In the genomic region with DNA sequence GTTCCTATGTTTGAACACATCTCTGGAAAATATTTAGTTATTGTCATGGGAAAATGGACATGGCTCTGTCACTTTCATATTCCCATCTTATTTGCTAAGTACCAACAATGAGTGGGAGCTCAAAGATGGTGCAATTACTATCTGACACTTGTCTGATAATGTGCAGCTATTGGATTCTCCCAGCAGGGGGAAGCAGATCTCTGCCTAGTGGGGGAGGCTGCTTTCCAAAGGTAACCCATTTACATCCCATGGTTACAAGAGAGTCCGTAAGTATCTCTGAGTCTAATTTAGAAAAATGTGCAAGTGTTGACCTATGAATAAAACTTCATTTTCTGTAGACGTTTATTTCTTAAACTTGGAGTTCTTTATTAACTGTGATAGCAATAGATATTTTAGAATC, we compare ENCODE assay signal across 8 mouse cellular contexts.
DNase-seq lines count a peak whose midpoint lies in the region; ATAC-seq lines count a peak whose summit lies in the region.

No protein-coding gene starts in this region.

- peak; percentile 7 for DNase-seq in heart, postnatal 14 days
- DNase-seq in heart, adult 9 months (ENCODE audit: low spot score in 2 of 2) = no peak
- DNase-seq in A20 (ENCODE audit: low read depth, low spot score) (peak; percentile 19), adipocyte (ENCODE audit: low spot score) (peak; percentile 55)
- DNase-seq in B cell, adult 2 months = no peak
- no peak for DNase-seq in urinary bladder, postnatal 10 days (ENCODE audit: low spot score)
- no peak for DNase-seq in frontal cortex, postnatal 10 days (ENCODE audit: low spot score in 2 of 2)

- intact Hi-C loops in heart, postnatal 14 days (cut with DNase I) = loop anchor here (1.0 kb wide), 1 partner anchor 101 kb away; no protein-coding TSS in a partner anchor

- ATAC-seq in hematopoietic stem cell, adult 5-6 weeks (replicated peaks in 1 of 2; ENCODE audit: insufficient read depth in 1 of 2, low FRiP score in 2 of 2, low TSS enrichment in 1 of 2, low read depth in 1 of 2, poor library complexity in 2 of 2, severe bottlenecking in 2 of 2) = peak; percentile 45 to 82; a peak in 3 of 4 replicates

Comparison
In these comparisons a context has a peak if more than half of its experiments do, and no peak if none do; other contexts are left out.
1. DNase-seq: peak in heart, postnatal 14 days (2 of 2), A20 (single experiment) and adipocyte (single experiment); none in heart, adult 9 months (0 of 2), B cell, adult 2 months (0 of 2), urinary bladder, postnatal 10 days (single experiment) and frontal cortex, postnatal 10 days (0 of 2).